Mouse (Mus musculus): ENCODE measurements around the gene Zbtb17.
A peak's percentile ranks its signal among the peaks of the same experiment; 100 is the strongest.

Zbtb17 gene

DNA sequence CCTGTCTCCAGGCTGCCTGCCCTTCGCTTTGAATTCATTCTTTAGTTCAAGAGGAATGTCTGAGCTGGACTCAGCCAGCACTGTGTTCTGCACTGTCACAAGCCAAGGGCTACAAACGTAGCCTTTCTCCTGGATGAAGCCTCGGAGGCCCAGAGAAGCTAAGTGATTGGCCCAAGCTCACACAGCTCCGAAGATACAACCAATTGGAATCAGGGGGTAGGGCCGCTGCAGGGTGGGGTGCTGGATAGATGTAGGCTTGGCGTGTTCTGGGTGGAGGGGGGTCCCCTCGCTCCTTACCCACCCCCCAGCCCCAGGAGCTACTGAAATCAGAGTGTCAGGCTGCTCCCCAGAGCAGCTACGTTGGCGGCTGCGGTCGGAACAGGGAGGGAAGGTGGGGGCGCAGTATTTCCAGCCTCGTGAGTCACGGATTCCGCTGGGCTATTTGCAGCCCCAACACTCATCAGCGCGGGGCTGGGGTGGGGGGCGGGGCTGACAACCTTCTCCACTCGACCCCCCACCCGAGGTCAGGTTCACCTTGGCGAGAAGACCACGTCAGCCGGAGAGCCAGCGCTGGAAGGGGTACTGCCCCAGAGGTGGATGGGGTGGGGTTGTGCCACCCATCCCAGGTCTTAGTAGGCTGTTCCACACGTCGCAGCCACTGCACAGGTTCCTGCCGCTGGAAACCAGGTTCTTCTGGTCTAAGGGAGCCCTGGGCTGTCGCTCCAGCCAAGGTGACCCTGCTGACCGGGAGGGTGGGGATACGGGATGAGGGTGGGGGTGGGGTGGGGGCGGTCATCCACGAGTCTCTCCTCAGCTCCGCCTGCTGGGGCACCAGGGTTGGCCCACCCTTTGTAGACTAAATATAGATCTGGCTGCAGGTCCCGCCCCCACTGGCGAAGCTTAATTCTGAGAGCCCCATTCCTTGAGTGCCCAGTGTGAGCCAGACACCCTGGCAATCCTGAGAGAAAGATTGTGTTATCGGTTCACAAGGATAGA is 18.7 kb upstream of the Zbtb17 start:
- DNase-seq (ENCODE audit: low spot score in 2 of 2): no peak

DNA sequence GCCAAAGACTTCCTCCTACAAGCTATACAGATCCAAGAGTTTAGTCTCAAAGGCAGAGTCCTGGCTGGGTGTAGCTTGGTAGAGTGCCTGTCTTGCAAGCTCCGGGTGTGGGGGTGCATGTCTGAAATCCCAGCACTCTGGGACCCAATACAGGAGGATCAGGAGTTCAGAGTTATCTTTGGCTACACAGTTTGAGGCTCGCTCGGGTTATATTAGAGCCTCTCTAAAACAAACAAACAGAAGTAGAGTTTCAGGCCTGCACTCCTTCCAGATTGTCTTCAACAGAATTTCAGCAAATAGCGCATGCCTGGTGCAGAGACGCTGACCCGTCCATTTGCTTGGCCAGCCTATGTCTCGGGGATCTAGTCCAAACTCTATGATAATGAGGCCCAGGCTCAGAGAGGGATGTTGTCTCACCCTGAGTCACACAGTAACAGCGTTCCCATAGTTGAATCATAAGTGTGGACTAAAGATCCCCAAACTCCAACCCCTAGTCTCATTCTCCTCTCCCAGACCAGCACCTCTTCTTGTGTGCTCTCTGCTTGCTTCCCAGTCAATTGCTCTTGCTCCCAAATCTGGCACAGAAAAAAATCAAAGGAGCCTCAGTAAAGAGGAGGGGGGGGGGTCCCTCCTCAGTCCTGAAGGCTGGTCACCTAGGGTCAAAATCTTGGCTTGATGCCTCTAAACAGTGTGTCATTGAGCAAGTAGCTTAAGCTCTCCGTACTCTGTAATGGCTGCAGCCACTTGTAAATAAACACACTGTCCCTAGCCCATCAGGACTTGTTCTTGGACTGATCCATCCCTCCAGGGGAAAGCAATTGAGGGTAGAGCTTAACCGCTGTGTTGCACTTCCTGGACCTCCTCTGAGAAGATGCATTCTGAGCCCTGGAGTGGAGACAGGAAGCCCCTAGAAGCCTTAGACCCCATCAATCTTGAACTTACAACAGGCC is 17.4 kb upstream of the Zbtb17 start:
- DNase-seq (ENCODE audit: low spot score in 2 of 2): no peak

DNA sequence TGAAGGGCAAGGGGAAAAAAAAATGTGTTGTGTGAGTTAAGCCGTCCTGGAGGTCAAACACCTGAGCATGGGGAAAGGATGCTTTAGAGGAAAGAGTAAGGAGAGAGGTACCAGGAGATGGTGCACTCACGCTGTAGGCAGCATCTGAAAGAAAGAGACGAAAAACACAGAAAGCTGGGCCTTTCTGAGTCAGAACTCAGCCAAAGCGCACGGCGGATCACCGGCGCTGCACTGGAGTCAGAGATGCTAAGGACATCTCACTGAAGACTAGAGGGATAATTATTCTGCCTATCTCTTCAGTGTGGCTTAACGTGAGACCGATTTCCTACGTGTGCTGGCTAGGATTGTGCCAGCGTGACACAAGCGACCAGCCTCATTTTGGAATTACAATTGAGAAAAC is 16.5 kb upstream of the Zbtb17 start:
- DNase-seq (ENCODE audit: low spot score in 2 of 2): no peak

- DNase-seq (ENCODE audit: low spot score in 2 of 2): no peak
These were observed 15.1 kb upstream of the Zbtb17 start for GRCm38 (mm10) chr4:141429381-141429780.

DNA sequence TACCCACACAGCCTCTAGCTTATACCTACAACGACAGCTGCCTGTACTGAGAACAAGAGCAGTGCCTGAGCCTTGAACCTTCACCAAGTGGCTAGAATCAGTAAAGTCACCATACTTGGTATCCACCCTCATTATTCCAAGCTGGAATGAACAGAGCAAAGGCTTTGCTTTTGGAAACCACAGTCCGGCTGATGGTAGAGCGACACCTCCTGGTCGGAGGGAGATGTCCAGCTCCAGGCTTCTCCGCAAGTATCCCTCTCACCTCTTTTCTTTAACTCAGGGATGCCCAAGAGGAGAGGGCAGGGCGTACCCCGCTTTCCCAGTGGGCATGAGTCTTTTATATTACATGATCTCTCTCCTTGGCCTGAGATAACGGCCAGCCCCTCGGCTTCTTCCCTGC is 14.6 kb upstream of the Zbtb17 start:
- DNase-seq (ENCODE audit: low spot score in 2 of 2): no peak

GRCm38 (mm10) chr4:141430997-141431396 is 13.5 kb upstream of the Zbtb17 start:
- peak; percentile 68 to 74 for DNase-seq (ENCODE audit: low spot score in 2 of 2)

- no peak for DNase-seq (ENCODE audit: low spot score in 2 of 2)
These were observed 11.8 kb upstream of the Zbtb17 start for GRCm38 (mm10) chr4:141432666-141433065.

DNA sequence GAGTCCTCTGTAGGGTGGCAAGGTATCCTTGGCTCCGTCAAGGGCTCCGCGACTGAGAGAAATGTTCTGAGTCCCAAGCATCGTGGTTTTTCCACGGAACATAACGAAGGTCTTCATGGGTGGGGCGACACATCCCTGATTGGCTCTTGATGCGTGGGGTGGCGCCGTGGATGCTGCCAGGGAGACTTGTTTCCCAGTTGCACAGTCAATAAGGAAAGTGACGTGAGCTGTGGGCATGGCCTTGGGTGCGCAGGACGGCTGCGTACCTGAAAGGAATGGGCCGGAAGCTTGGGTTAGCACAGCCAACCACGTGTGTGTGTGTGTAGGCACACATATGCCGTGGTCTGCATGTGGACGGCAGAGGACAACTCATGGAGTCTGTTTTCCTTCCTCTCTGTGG is 11.3 kb upstream of the Zbtb17 start:
- no peak for DNase-seq (ENCODE audit: low spot score in 2 of 2)

- DNase-seq (ENCODE audit: low spot score in 2 of 2): no peak
These were observed 8.5 kb upstream of the Zbtb17 start, which contains the start of gene Srarp for GRCm38 (mm10) chr4:141435974-141436373. TSS of gene Srarp (minus strand) at chr4:141436105.

- DNase-seq (ENCODE audit: low spot score in 2 of 2): no peak
These were observed 5.2 kb upstream of the Zbtb17 start for GRCm38 (mm10) chr4:141439083-141439803.

GRCm38 (mm10) chr4:141440877-141441276 is 3.6 kb upstream of the Zbtb17 start:
- no peak for DNase-seq (ENCODE audit: low spot score in 2 of 2)

- no peak for DNase-seq (ENCODE audit: low spot score in 2 of 2)
These were observed 619 bp upstream of the Zbtb17 start for GRCm38 (mm10) chr4:141443641-141444429.

DNA sequence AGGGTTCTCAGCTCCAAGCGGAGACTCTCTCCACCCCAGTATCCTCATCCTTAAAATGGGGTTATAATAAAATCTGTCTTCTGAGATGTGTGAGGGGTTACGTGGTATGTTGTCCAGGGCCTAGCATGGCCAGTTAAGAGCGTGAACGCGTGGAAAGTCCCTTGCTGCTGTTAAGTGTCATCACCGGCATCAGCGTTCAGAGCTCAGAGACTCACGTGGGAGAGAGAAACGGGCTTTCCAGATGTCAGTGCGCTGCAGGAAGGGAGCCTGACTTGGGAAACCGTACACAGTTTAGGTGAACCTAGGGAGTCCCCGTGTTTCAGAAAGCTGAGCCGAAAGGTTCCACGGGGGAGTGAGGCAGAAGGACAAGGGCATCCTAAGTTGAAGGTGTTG is 870 bp downstream of the Zbtb17 start:
- DNase-seq (ENCODE audit: low spot score in 2 of 2): no peak

- no peak for DNase-seq (ENCODE audit: low spot score in 2 of 2)
These were observed 1.8 kb downstream of the Zbtb17 start for GRCm38 (mm10) chr4:141446211-141446610.

DNA sequence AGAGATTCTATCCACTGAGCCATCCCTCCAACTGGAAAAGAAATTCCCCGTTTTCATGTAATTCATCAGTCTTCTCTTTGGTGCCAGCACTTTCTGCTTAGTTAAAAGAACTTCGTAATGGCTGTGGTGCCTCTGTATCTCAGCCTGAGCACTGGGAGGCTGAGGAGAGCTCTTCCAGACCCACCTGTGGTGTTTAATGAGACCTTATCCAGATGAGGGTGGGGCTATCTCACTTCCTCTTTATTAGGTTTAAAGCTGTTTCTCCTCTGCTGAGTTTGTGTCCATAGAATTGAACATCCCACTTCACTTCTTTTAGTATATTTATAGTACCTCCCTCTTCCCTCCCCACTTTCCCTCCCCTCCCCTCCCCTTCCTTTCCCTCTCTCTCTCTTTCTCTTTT is 6.8 kb downstream of the Zbtb17 start:
- no peak for DNase-seq (ENCODE audit: low spot score in 2 of 2)

GRCm38 (mm10) chr4:141451916-141452450 is 7.5 kb downstream of the Zbtb17 start:
- no peak for DNase-seq (ENCODE audit: low spot score in 2 of 2)

DNA sequence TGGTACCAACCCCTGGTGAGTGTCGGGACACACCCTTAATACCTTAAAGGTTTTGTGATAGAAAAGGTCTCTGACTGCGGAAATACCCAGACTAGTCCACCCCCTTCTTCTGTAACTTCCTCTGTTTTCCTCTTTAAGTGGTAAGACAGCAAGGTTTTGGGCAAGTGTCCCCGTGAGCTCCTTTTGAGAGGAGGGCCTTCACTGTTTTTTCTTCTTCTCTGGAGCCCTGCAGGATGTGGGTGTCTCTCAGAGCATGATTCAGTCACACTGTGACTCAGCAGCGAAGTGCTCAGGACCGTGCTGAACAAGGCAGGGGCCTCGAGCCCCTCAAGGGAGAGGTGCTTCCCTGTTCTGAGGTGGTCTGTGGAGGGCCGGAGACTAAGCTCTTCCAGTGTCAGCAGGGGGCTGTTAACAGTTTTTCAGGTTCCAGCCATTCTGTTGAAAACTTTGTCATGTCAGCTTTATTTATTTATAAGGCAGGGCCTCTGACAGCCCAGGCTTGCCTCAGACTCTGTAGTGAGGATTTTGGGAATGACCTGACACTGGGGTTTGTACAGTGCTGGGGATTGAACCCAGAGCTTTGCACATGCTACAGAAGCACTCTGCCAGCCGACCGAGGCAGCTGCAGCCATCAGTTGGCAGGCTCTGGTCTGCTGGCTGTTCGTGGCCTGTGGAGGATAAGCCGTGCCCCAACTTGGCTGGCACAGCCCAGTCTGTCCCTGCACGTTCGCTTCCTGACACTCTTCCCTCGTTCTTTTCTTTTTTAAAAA is 10.3 kb downstream of the Zbtb17 start:
- no peak for DNase-seq (ENCODE audit: low spot score in 2 of 2)

DNA sequence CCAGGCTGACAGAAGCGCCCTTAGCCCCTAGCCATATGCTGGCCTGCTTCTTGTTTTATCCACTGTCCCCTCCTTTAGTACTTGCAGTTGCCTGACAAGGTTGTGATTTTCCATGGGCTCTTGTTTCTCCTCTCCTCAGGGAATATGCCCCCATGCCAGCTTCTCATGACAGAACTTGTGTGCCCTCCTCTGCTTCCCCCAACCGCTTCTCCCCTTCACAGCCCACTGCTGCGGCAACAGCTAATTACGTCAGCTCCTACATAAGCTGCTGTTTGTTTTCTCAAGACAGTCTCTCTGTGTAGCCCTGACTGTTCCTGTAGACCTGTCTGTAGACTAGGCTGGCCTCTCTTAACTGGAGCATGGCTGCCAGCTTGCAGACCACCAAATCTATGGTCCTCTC is 11.1 kb downstream of the Zbtb17 start:
- no peak for DNase-seq (ENCODE audit: low spot score in 2 of 2)

DNA sequence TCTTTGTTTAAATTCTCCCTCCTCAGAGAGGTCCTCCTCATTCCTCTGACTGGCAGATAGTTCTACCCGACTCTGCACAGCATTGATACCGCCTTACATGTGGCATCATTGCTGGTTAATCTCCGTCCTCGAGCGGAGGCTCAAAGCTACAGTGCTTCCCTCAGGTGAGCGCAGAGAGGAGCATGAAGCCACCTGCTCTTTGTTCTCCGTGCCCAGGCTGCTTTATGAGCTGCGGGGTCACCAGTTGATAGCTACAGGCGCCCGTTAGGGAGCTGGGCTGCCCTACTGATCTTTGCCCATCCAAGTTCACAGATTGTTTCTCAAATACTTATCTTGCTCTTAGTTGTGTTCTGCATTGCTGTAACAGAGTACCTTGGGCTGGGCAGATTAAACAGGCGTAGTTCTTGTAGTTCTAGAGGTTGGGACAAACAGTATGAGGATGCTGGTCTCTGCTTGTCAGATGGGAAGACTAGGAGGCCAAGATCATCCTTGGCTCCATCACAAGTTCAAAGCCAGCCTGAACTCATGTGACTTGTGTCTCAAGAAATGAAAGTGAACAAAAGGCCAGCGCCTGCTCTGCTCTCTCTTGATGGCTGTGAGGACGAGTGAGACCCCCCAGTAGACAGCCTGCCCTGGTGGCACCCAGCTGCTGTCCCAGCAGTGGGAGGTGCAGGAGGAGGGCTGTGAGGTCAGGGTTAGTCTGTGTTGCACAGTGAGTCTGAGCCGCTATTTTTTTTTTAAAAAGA is 11.9 kb downstream of the Zbtb17 start:
- no peak for DNase-seq (ENCODE audit: low spot score in 2 of 2)

Measured in urinary bladder, postnatal 36 days (tissue).